Mouse (Mus musculus): ENCODE measurements around the gene Fam110a.

DNA sequence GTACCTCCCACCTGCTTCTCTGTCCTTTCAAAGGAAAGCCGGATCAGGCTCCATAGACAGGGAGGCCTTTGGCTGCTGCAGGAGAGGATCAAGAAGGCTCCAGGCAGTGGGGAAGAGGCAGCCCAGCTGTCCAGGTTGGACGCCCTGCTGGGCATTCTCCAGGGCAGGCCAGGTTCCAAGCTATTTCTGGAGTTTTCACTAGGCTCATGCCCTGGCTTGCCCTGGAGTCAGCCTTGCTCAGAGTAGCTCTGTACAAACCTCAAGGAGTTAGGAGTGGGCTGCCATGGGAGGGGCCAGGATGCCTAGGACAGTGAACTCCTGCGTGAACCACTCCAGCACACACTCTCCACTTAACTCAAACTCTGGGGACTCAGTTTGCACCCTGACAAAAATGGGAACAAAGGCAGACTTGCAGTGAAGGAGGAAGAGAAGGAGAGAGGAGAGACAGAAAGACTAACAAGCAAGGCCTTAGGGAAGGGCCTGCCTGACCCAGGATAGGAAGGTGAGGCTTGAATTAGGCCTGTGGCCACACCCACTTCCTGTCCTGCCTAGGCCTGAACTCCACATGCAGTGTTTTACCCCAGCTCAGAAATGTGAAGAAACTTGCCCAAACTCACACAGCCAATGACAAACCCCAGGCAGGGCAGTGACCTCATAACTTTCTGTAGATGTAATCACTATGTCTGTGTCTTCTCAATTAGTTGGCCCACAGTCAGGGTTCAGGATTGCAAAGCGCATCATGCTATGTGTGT lies 2.2 kb downstream of the Fam110a start:
- TF ChIP-seq EP300 (IDR thresholded peaks at IDR 0.05; ENCODE audit: low read depth): no peak
- no peak for TF ChIP-seq CTCF (IDR thresholded peaks at IDR 0.05; ENCODE audit: low read depth)
